Mouse (Mus musculus): ENCODE results near the gene Tes. TPM values are rescaled to one million over a fixed set of nuclear protein-coding genes. Genes with fewer than 3 reads are reported as not detected.

The Tes gene
- polyA plus RNA-seq, 1 experiment, result 4.7 TPM

DNA sequence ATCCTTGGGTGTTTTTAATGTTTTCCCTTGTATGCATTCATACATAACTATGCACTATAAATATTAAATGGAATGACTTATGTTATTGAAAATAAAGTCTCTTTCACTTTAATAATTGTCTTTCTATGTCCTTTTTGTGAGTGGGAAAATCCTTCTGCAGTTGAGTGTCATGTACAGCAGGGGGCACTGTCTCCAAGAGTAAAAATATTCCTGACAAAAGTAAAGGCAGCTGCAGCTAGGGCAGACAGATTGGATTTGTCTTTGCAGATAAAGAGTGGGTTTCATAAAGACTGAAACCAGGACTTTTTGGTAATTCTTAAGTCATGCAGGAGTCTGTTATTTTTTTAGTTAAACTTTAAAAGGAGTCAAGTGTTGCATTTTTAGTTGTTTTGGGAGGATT, 40.8 kb downstream of the Tes start:
- H3K27ac ChIP-seq (replicated peaks; ENCODE audit: low read depth, low read length), result no peak overlapping the region
- no peak overlapping the region for H3K4me3 ChIP-seq (ENCODE audit: insufficient read depth, low read depth, low read length)
- H3K4me1 ChIP-seq (ENCODE audit: control insufficient read depth, insufficient read depth, insufficient read length, low read length), result peaks cover 3% of the 10 kb centered on the region

DNA sequence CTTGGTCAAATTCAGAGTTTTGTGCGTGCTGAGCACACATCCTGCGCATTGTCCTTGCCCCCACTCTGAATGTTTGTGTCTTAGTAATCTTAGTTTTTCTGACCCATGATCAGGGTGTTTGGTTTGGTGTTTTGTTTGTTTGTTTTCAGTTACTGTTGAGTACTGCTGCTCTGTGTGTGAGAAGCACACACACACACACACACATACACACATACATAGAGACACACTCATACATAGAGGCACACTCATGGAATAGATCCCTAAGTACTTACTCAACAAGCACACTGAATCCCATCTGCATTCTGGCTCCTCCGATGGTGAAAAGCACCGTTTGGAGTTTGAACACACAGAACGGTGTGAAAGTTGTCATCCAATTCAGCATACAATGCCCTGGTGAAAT, 41.5 kb downstream of the Tes start:
- Histone ChIP-seq H3K27ac (replicated peaks; ENCODE audit: low read depth, low read length) (no peak overlapping the region), H3K4me1 (ENCODE audit: control insufficient read depth, insufficient read depth, insufficient read length, low read length) (peaks cover 7% of the 10 kb centered on the region), H3K4me3 (ENCODE audit: insufficient read depth, low read depth, low read length) (no peak overlapping the region)

DNA sequence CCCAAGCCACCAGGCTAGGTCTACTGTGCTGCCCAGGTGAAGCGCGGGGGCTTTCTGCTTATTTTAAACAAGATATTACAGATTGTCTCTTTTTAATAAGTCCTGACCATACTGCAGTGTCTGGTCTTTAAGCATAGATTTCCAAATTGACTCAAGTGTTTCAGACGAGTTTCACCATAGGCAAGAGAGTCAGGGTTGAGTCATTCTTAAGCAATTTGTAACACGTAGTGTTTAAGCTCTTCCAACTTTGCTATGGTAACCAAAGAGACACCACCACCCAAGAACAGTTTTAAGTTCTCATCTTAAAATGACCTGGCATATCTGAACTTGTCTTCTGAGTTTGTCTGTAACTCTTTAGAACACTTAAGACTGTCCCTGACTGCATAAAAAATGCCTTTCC, 44.3 kb downstream of the Tes start:
- H3K27ac ChIP-seq (replicated peaks; ENCODE audit: low read depth, low read length), result peak overlapping the region; percentile 93
- H3K4me3 ChIP-seq (ENCODE audit: insufficient read depth, low read depth, low read length), result no peak overlapping the region
- H3K4me1 ChIP-seq (ENCODE audit: control insufficient read depth, insufficient read depth, insufficient read length, low read length), result peaks cover 7% of the 10 kb centered on the region

- H3K27ac ChIP-seq (replicated peaks; ENCODE audit: low read depth, low read length), result peak overlapping the region; percentile 84
- H3K4me3 ChIP-seq (ENCODE audit: insufficient read depth, low read depth, low read length), result peak overlapping the region; percentile 9; the same call in 1 of the 2 replicates
- H3K4me1 ChIP-seq (ENCODE audit: control insufficient read depth, insufficient read depth, insufficient read length, low read length), result peaks cover 16% of the 10 kb centered on the region
Measured at GRCm38 (mm10) chr6:17110564-17111100, 45.7 kb downstream of the Tes start.

GRCm38 (mm10) chr6:17112081-17112480, 47.1 kb downstream of the Tes start:
- H3K4me1 ChIP-seq (ENCODE audit: control insufficient read depth, insufficient read depth, insufficient read length, low read length), result peaks cover 16% of the 10 kb centered on the region
- H3K4me3 ChIP-seq (ENCODE audit: insufficient read depth, low read depth, low read length), result no peak overlapping the region
- no peak overlapping the region for H3K27ac ChIP-seq (replicated peaks; ENCODE audit: low read depth, low read length)

- Histone ChIP-seq H3K4me3 (ENCODE audit: insufficient read depth, low read depth, low read length) (no peak overlapping the region), H3K4me1 (ENCODE audit: control insufficient read depth, insufficient read depth, insufficient read length, low read length) (peaks cover 16% of the 10 kb centered on the region), H3K27ac (replicated peaks; ENCODE audit: low read depth, low read length) (no peak overlapping the region)
Measured at GRCm38 (mm10) chr6:17112990-17113389, 48.0 kb downstream of the Tes start.

DNA sequence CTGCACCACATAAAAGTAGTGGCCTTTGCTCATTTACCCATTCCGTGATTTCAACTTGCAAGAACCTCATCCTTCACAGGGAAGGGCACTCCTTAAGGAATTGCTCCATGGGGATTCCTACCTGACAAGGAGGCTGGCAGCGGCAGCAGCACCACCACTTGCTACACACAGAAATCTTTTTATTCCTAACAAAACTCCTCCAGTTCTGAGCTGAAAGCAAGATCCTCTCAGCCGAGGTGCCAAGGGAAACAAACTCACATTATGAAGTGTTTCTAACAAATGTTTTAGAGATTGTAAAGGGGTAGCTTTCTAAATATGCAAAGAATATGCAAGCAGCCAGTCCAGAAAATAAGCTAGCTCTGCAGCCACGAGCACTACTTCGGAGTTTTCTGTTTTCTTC, 49.6 kb downstream of the Tes start:
- Histone ChIP-seq H3K27ac (replicated peaks; ENCODE audit: low read depth, low read length) (peak overlapping the region; percentile 27), H3K4me3 (ENCODE audit: insufficient read depth, low read depth, low read length) (no peak overlapping the region), H3K4me1 (ENCODE audit: control insufficient read depth, insufficient read depth, insufficient read length, low read length) (peaks cover 13% of the 10 kb centered on the region)

DNA sequence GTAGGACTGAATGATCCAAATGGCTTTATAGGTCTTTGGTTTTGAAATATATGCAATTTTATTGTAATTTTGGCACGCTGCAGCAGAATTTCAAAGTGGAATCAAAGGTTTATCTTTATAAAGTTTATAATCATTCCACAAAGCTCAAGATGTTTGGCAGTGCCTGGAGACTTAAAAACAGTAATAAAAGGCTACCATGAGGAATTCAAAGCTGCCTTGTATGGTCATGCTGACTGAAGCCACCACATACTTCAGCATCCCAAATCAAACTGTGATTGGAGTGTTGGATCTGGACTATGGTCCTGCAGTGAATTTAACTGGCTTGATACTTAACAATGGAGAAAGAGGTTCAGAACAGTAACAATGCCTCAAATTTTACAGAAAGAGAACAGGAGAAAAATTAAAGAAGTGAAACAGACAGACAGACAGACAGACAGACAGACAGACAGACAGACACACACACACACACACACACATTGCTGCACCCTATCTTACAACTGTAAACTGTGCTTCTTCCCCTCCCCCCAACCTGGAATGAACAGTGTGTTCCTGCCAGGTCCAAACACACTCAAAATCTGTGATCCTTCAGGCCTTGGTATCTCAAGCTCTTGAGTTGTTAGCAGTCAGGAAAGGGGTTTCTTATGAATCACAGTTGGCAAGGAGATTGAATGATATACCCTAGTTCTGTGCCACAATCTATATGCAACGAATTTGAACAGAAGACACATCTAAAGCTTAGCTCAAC, 50.3 kb downstream of the Tes start:
- H3K4me3 ChIP-seq (ENCODE audit: insufficient read depth, low read depth, low read length), result no peak overlapping the region
- peak overlapping the region; percentile 74 for H3K27ac ChIP-seq (replicated peaks; ENCODE audit: low read depth, low read length)
- peaks cover 13% of the 10 kb centered on the region for H3K4me1 ChIP-seq (ENCODE audit: control insufficient read depth, insufficient read depth, insufficient read length, low read length)

DNA sequence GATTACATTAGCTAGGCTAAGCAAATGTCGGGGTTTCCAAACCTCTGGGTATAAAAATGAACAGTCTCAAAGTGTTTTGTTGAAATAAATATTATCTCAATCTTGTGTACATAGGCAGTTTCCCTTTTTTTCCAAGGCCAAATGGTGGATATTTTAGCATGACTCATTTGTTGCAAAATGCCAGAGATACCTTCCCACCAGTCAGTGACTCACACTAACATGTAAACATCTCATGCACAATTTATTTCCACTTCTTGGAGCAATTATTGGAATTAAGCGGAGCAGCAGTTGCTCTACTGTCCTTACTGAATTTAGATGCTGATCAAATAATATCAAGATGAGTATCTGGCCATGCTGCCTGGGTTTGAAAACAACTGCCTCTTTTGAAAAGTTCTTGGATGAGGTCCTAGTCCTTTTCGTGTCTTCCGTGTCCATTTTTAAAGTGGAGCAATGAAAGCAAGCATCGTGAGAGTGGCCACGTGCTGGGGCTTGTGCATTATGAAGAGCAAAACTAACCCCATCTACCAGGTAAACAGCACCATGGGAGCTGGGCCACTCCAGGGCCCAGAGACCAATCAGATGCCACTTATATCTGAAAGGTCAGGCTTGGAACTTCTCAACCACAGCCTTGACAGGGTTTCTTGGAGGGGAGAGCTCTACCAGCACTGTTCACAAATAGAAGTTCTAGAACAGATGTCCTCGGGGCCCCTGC, 54.7 kb downstream of the Tes start:
- Histone ChIP-seq H3K4me1 (ENCODE audit: control insufficient read depth, insufficient read depth, insufficient read length, low read length) (peaks cover 5% of the 10 kb centered on the region; the same call in 1 of the 2 replicates), H3K4me3 (ENCODE audit: insufficient read depth, low read depth, low read length) (no peak overlapping the region), H3K27ac (replicated peaks; ENCODE audit: low read depth, low read length) (no peak overlapping the region)

DNA sequence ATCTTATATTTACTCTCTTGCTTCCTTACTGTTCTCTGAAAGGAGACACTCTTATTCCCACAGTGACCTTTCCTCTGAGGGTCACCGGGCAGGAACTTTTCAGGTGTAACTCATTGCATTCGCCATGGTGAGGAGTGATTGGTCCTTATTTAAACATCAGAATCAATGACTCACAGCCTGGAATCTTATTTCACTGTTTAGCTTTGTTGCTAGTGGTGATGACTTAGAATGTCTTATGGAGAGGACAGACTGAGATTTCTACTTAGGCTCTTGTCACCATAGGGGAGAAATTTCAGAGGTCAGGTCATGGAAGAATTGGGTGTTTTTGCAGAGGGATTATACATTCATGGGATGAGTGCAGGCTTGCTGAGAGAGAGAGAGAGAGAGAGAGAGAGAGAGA, 75.1 kb downstream of the Tes start:
- H3K4me3 ChIP-seq (ENCODE audit: insufficient read depth, low read depth, low read length), result no peak overlapping the region

DNA sequence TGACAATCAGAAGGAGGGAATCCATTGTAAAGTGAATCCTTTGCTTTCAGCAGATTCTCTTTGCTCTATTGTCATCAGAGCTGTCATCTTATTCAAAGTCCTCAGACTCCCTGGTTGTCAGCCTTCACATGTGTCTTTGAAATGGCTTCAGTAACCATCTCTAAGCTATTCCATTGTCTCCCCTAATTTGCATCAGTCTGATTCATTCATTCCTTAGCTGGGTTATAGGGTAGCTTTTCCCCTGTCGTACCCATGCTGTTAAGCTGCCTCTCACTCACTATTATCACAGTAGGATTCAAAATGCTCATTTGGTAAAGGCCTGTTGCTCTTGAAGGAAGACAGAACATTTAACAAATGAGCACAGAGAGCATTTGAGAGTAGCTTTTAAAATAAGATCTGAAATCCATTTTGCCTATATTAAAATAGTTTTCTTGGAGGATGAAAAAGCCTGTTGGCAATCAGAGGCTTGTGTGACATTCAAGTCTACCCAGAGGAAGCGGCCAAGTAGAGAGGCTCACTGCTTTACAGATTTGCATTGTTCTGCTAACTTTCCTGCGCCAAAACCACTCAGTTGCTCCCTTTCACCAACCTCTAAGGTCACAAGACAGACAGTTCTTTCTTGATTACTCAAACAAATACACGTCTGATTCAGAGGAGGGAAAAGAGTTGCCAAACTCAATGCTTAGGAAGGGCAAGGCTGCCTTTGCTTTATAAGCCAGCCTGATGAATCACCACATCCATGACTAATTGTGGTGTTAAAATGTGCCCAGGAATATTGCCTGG, 77.8 kb downstream of the Tes start:
- H3K4me3 ChIP-seq (ENCODE audit: insufficient read depth, low read depth, low read length), result no peak overlapping the region
- H3K27ac ChIP-seq (replicated peaks; ENCODE audit: low read depth, low read length), result peak overlapping the region; percentile 6; the same call in 1 of the 2 replicates
- peaks cover 6% of the 10 kb centered on the region for H3K4me1 ChIP-seq (ENCODE audit: control insufficient read depth, insufficient read depth, insufficient read length, low read length)

More for the DNA sequence above, 75.1 kb downstream of the Tes start:
- Histone ChIP-seq H3K4me1 (ENCODE audit: control insufficient read depth, insufficient read depth, insufficient read length, low read length) (peaks cover 6% of the 10 kb centered on the region), H3K27ac (replicated peaks; ENCODE audit: low read depth, low read length) (no peak overlapping the region)

GRCm38 (mm10) chr6:17151071-17151715, 86.2 kb downstream of the Tes start:
- no peaks in the 10 kb centered on the region for H3K4me1 ChIP-seq (ENCODE audit: control insufficient read depth, insufficient read depth, insufficient read length, low read length)
- H3K27ac ChIP-seq (replicated peaks; ENCODE audit: low read depth, low read length), result no peak overlapping the region
- no peak overlapping the region for H3K4me3 ChIP-seq (ENCODE audit: insufficient read depth, low read depth, low read length)

DNA sequence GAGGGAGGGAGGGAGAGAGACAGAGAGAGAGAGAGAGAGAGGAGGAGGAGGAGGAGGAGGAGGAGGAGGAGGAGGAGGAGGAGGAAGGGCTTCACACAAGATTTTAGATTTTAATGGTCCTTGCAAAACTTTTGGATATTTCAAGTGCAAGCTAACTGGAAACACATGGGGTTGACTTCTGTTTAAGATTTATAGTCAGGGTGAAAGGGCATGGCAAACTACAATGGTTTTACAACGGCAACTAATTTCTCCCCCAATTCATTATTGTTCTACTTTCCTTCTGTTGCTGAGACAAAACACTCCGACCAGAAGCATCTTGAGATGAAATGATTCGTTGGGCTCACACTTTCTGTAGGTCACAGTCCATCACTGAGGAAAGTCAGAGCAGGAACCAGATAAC, 87.6 kb downstream of the Tes start:
- Histone ChIP-seq H3K27ac (replicated peaks; ENCODE audit: low read depth, low read length) (no peak overlapping the region), H3K4me3 (ENCODE audit: insufficient read depth, low read depth, low read length) (no peak overlapping the region), H3K4me1 (ENCODE audit: control insufficient read depth, insufficient read depth, insufficient read length, low read length) (no peaks in the 10 kb centered on the region)
